Mouse (Mus musculus): ENCODE results near the gene 4833420G17Rik.

The 4833420G17Rik gene

GRCm38 (mm10) chr13:119462596-119463560 lies at the start of gene 4833420G17Rik:
TSS of gene 4833420G17Rik (plus strand) at chr13:119462768.
- in situ Hi-C loops (cut with MboI, MseI), result no loop called here

- in situ Hi-C loops (cut with MboI, MseI), result no loop called here
These were observed 49.5 kb upstream of the 4833420G17Rik start for GRCm38 (mm10) chr13:119413026-119413425.

GRCm38 (mm10) chr13:119418479-119418878 lies 44.1 kb upstream of the 4833420G17Rik start:
- in situ Hi-C loops (cut with MboI, MseI), result no loop called here

- in situ Hi-C loops (cut with MboI, MseI), result no loop called here
These were observed 32.4 kb upstream of the 4833420G17Rik start for GRCm38 (mm10) chr13:119430164-119430563.

GRCm38 (mm10) chr13:119432041-119432440 lies 30.5 kb upstream of the 4833420G17Rik start:
- in situ Hi-C loops (cut with MboI, MseI), result no loop called here

GRCm38 (mm10) chr13:119434359-119434758 lies 28.2 kb upstream of the 4833420G17Rik start:
- in situ Hi-C loops (cut with MboI, MseI), result no loop called here

GRCm38 (mm10) chr13:119442244-119442643 lies 20.3 kb upstream of the 4833420G17Rik start:
- in situ Hi-C loops (cut with MboI, MseI), result no loop called here

GRCm38 (mm10) chr13:119453563-119453962 lies 9.0 kb upstream of the 4833420G17Rik start:
- in situ Hi-C loops (cut with MboI, MseI), result no loop called here

GRCm38 (mm10) chr13:119455082-119455481 lies 7.5 kb upstream of the 4833420G17Rik start:
- in situ Hi-C loops (cut with MboI, MseI), result no loop called here

GRCm38 (mm10) chr13:119456342-119456741 lies 6.2 kb upstream of the 4833420G17Rik start:
- in situ Hi-C loops (cut with MboI, MseI), result no loop called here

- in situ Hi-C loops (cut with MboI, MseI), result no loop called here
These were observed 520 bp upstream of the 4833420G17Rik start for GRCm38 (mm10) chr13:119461900-119462595.

GRCm38 (mm10) chr13:119476631-119477030 lies 14.1 kb downstream of the 4833420G17Rik start:
- in situ Hi-C loops (cut with MboI, MseI), result loop anchor here (25.0 kb wide), 2 partner anchors 236 to 261 kb away; no protein-coding TSS in a partner anchor

- in situ Hi-C loops (cut with MboI, MseI), result loop anchor here (25.0 kb wide), 2 partner anchors 235 to 260 kb away; no protein-coding TSS in a partner anchor
These were observed 15.2 kb downstream of the 4833420G17Rik start for GRCm38 (mm10) chr13:119477789-119478188.

GRCm38 (mm10) chr13:119487354-119487753 lies 24.8 kb downstream of the 4833420G17Rik start:
- in situ Hi-C loops (cut with MboI, MseI), result loop anchor here (5.0 to 25.0 kb wide), 3 partner anchors 110 to 250 kb away; no protein-coding TSS in a partner anchor

GRCm38 (mm10) chr13:119487880-119488580 lies 25.5 kb downstream of the 4833420G17Rik start, which contains the start of the genes Tmem267 and 3110070M22Rik:
TSS of gene Tmem267 (plus strand) at chr13:119488039.
TSS of gene 3110070M22Rik (minus strand) at chr13:119488383.
- in situ Hi-C loops (cut with MboI, MseI), result loop anchor here (5.0 to 25.0 kb wide), 3 partner anchors 109 to 249 kb away; no protein-coding TSS in a partner anchor

GRCm38 (mm10) chr13:119492083-119492482 lies 29.5 kb downstream of the 4833420G17Rik start:
- in situ Hi-C loops (cut with MboI, MseI), result loop anchor here (25.0 kb wide), 2 partner anchors 220 to 245 kb away; no protein-coding TSS in a partner anchor

GRCm38 (mm10) chr13:119494938-119495337 lies 32.4 kb downstream of the 4833420G17Rik start:
- in situ Hi-C loops (cut with MboI, MseI), result loop anchor here (25.0 kb wide), 2 partner anchors 217 to 242 kb away; no protein-coding TSS in a partner anchor
